Mouse (Mus musculus): Measurements from ENCODE around the gene Grid1. TPM values are rescaled to one million over a fixed set of nuclear protein-coding genes. Genes with fewer than 3 reads are reported as not detected.

Gene Grid1
- total and polyA plus RNA-seq, 2 experiments = 0.46 to 0.55 TPM

DNA sequence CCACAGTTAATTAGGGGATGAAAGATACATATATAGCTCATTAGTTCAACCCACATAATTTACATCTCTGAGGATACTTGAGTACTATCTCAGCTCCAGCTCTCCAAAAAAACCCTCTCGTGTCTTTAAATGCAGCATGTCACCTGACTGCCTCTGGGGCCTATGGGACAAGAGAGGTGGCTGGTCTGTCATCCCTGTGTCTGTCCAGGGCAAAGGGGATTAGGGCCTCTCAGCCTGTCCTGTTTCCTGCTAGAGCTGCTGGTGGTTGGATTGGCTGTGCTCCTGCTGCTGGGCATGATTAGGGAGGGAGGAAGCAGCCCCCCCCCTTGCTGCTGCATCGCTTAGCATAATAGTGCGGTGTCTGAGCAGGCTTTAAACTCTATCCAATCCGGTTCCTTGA lies 88.9 kb downstream of the Grid1 start:
- H3K27me3 ChIP-seq (ENCODE audit: control insufficient read depth, insufficient read depth, low read length) = no peaks in the 10 kb centered on the region
- DNase-seq (ENCODE audit: extremely low read depth, low read depth, low spot score) = no peak
- 68% methylated on average over 4 of the region's 4 CpGs for WGBS
- no peak overlapping the region for H3K9ac ChIP-seq (ENCODE audit: low read depth, low read length)
- TF ChIP-seq POLR2A (IDR thresholded peaks at IDR 0.05; ENCODE audit: extremely low read depth, insufficient read depth, low read length) = no peak
- TF ChIP-seq CTCF (IDR thresholded peaks at IDR 0.05; ENCODE audit: low read depth, low read length) = no peak
- no peak overlapping the region for H3K27ac ChIP-seq (replicated peaks; ENCODE audit: insufficient read depth, low read depth, low read length)
- H3K4me3 ChIP-seq (ENCODE audit: insufficient read depth, low read depth, low read length) = no peak overlapping the region
- H3K79me2 ChIP-seq (ENCODE audit: control insufficient read depth, insufficient read depth, low read length) = no peaks in the 10 kb centered on the region
- no peaks in the 10 kb centered on the region for H3K36me3 ChIP-seq (ENCODE audit: control insufficient read depth, insufficient read depth, low read length)
- no peaks in the 10 kb centered on the region for H3K4me1 ChIP-seq (ENCODE audit: control insufficient read depth, insufficient read depth, low read length)

DNA sequence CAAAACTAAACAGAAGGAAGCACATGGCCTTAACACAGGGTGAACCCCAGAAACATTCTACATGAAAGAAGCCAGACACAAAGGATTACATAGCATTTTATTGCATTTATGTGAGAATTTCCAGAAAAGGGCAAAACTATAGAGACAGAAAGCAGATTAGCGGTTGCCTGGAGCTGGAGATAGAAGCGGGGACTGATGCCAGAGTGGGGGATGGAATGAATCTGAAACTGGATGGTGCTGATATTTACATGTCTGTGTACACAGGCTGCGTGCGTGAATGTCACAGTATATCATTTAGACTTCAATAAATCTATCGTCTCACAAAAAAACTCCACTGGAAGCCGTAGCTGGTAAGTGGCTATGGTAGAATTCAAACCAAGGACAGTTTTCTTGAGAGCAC lies 96.4 kb downstream of the Grid1 start:
- Histone ChIP-seq H3K36me3 (ENCODE audit: control insufficient read depth, insufficient read depth, low read length) (no peaks in the 10 kb centered on the region), H3K9ac (ENCODE audit: low read depth, low read length) (no peak overlapping the region), H3K79me2 (ENCODE audit: control insufficient read depth, insufficient read depth, low read length) (no peaks in the 10 kb centered on the region), H3K4me3 (ENCODE audit: insufficient read depth, low read depth, low read length) (no peak overlapping the region), H3K4me1 (ENCODE audit: control insufficient read depth, insufficient read depth, low read length) (no peaks in the 10 kb centered on the region), H3K27me3 (ENCODE audit: control insufficient read depth, insufficient read depth, low read length) (no peaks in the 10 kb centered on the region), H3K27ac (replicated peaks; ENCODE audit: insufficient read depth, low read depth, low read length) (no peak overlapping the region)
- TF ChIP-seq POLR2A (IDR thresholded peaks at IDR 0.05; ENCODE audit: extremely low read depth, insufficient read depth, low read length) = no peak
- no peak for TF ChIP-seq CTCF (IDR thresholded peaks at IDR 0.05; ENCODE audit: low read depth, low read length)
- WGBS = 83% methylated on average over 6 of the region's 6 CpGs
- DNase-seq (ENCODE audit: extremely low read depth, low read depth, low spot score) = no peak

- no peak overlapping the region for H3K4me3 ChIP-seq (ENCODE audit: insufficient read depth, low read depth, low read length)
- no peak for DNase-seq (ENCODE audit: extremely low read depth, low read depth, low spot score)
- no peaks in the 10 kb centered on the region for H3K36me3 ChIP-seq (ENCODE audit: control insufficient read depth, insufficient read depth, low read length)
- H3K27ac ChIP-seq (replicated peaks; ENCODE audit: insufficient read depth, low read depth, low read length) = no peak overlapping the region
- no peaks in the 10 kb centered on the region for H3K27me3 ChIP-seq (ENCODE audit: control insufficient read depth, insufficient read depth, low read length)
- no peak for TF ChIP-seq POLR2A (IDR thresholded peaks at IDR 0.05; ENCODE audit: extremely low read depth, insufficient read depth, low read length)
- TF ChIP-seq CTCF (IDR thresholded peaks at IDR 0.05; ENCODE audit: low read depth, low read length) = no peak
- H3K4me1 ChIP-seq (ENCODE audit: control insufficient read depth, insufficient read depth, low read length) = no peaks in the 10 kb centered on the region
- H3K9ac ChIP-seq (ENCODE audit: low read depth, low read length) = no peak overlapping the region
- no peaks in the 10 kb centered on the region for H3K79me2 ChIP-seq (ENCODE audit: control insufficient read depth, insufficient read depth, low read length)
- 29% methylated on average over 1 of the region's 1 CpGs for WGBS
Observed at GRCm38 (mm10) chr14:34917111-34917510, 97.2 kb downstream of the Grid1 start.

DNA sequence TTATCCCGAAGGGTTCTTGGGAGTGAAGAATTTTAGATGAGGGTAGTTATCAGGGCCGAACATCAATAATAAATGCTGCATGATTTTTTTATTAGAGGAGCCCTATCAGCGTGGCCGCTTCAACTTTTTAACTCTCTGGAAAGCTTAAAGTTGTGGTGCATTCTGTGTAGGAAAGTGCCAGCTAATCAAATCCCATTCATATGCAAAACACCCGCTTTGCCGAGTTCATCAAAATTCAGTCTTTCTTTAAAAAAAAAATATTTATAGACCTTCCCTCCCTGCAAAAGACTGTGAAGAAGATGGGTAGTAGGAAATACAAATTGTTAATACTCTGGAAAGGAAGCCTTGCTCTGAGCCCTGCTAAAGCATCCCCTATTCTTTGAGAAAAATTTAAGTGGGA lies 99.3 kb downstream of the Grid1 start:
- DNase-seq (ENCODE audit: extremely low read depth, low read depth, low spot score) = no peak
- no peak for TF ChIP-seq POLR2A (IDR thresholded peaks at IDR 0.05; ENCODE audit: extremely low read depth, insufficient read depth, low read length)
- no peaks in the 10 kb centered on the region for H3K4me1 ChIP-seq (ENCODE audit: control insufficient read depth, insufficient read depth, low read length)
- no peak overlapping the region for H3K9ac ChIP-seq (ENCODE audit: low read depth, low read length)
- H3K4me3 ChIP-seq (ENCODE audit: insufficient read depth, low read depth, low read length) = no peak overlapping the region
- no peaks in the 10 kb centered on the region for H3K36me3 ChIP-seq (ENCODE audit: control insufficient read depth, insufficient read depth, low read length)
- H3K27ac ChIP-seq (replicated peaks; ENCODE audit: insufficient read depth, low read depth, low read length) = no peak overlapping the region
- no peaks in the 10 kb centered on the region for H3K27me3 ChIP-seq (ENCODE audit: control insufficient read depth, insufficient read depth, low read length)
- H3K79me2 ChIP-seq (ENCODE audit: control insufficient read depth, insufficient read depth, low read length) = no peaks in the 10 kb centered on the region
- WGBS = 77% methylated on average over 6 of the region's 6 CpGs

- 58% methylated on average over 9 of the region's 9 CpGs for WGBS
- no peak overlapping the region for H3K9ac ChIP-seq (ENCODE audit: low read depth, low read length)
- no peaks in the 10 kb centered on the region for H3K27me3 ChIP-seq (ENCODE audit: control insufficient read depth, insufficient read depth, low read length)
- DNase-seq (ENCODE audit: extremely low read depth, low read depth, low spot score) = no peak
- TF ChIP-seq CTCF (IDR thresholded peaks at IDR 0.05; ENCODE audit: low read depth, low read length) (no peak), POLR2A (IDR thresholded peaks at IDR 0.05; ENCODE audit: extremely low read depth, insufficient read depth, low read length) (no peak)
- no peaks in the 10 kb centered on the region for H3K79me2 ChIP-seq (ENCODE audit: control insufficient read depth, insufficient read depth, low read length)
- H3K27ac ChIP-seq (replicated peaks; ENCODE audit: insufficient read depth, low read depth, low read length) = no peak overlapping the region
- H3K4me1 ChIP-seq (ENCODE audit: control insufficient read depth, insufficient read depth, low read length) = no peaks in the 10 kb centered on the region
- H3K4me3 ChIP-seq (ENCODE audit: insufficient read depth, low read depth, low read length) = no peak overlapping the region
- no peaks in the 10 kb centered on the region for H3K36me3 ChIP-seq (ENCODE audit: control insufficient read depth, insufficient read depth, low read length)
Observed at GRCm38 (mm10) chr14:34921265-34921664, 101.4 kb downstream of the Grid1 start.

- no peaks in the 10 kb centered on the region for H3K36me3 ChIP-seq (ENCODE audit: control insufficient read depth, insufficient read depth, low read length)
- no peak for TF ChIP-seq CTCF (IDR thresholded peaks at IDR 0.05; ENCODE audit: low read depth, low read length)
- TF ChIP-seq POLR2A (IDR thresholded peaks at IDR 0.05; ENCODE audit: extremely low read depth, insufficient read depth, low read length) = no peak
- no peak overlapping the region for H3K4me3 ChIP-seq (ENCODE audit: insufficient read depth, low read depth, low read length)
- H3K4me1 ChIP-seq (ENCODE audit: control insufficient read depth, insufficient read depth, low read length) = no peaks in the 10 kb centered on the region
- 59% methylated on average over 5 of the region's 5 CpGs for WGBS
- H3K27me3 ChIP-seq (ENCODE audit: control insufficient read depth, insufficient read depth, low read length) = no peaks in the 10 kb centered on the region
- no peak for DNase-seq (ENCODE audit: extremely low read depth, low read depth, low spot score)
- H3K79me2 ChIP-seq (ENCODE audit: control insufficient read depth, insufficient read depth, low read length) = no peaks in the 10 kb centered on the region
- H3K27ac ChIP-seq (replicated peaks; ENCODE audit: insufficient read depth, low read depth, low read length) = no peak overlapping the region
- H3K9ac ChIP-seq (ENCODE audit: low read depth, low read length) = no peak overlapping the region
Observed at GRCm38 (mm10) chr14:34925021-34925420, 105.1 kb downstream of the Grid1 start.
